Mouse (Mus musculus) bone marrow macrophage, adult 2 months (primary cell): ENCODE measurements at regions not wholly inside any gene's neighbourhood (a gene's known extent, or its start where the extent isn't known, plus 50 kb on each side); places are given as distances from the start of the nearest gene placed in this dataset.
A peak's percentile ranks its signal among the peaks of the same experiment; 100 is the strongest.

Source experiments
- H3K27ac ChIP-seq: 2 replicates; pipeline ENCODE4 v1.5.1; 2012; ENCODE audit warnings: low read depth, low read length; ENCODE audit not compliant: insufficient read depth
- H3K4me1 ChIP-seq: 2 replicates; pipeline ENCODE4 v1.6.1; 2012; ENCODE audit warnings: low read length; ENCODE audit not compliant: control insufficient read depth, insufficient read depth
- H3K4me3 ChIP-seq: 2 replicates; pipeline ENCODE4 v1.5.1; 2012; ENCODE audit warnings: mild to moderate bottlenecking, low read length, moderate library complexity; ENCODE audit not compliant: insufficient read depth
- CTCF ChIP-seq: IDR thresholded peaks from 2 replicates; pipeline ENCODE4 v1.5.1; 2012; ENCODE audit warnings: low read depth, mild to moderate bottlenecking, low read length, moderate library complexity
- POLR2A ChIP-seq: IDR thresholded peaks from 2 replicates; pipeline ENCODE4 v1.6.1; 2012; ENCODE audit warnings: mild to moderate bottlenecking, low read depth, low read length, borderline replicate concordance

GRCm38 (mm10) chr6:84375498-84375897, 218.2 kb downstream of the Cyp26b1 start:
- no peak for TF ChIP-seq POLR2A
- 0 out of 2 replicates have a peak, but pooled peaks have one; percentile 13 for TF ChIP-seq CTCF
- Histone ChIP-seq H3K27ac (no peak overlapping the region), H3K4me3 (no peak overlapping the region), H3K4me1 (no peaks in the 10 kb centered on the region)

DNA sequence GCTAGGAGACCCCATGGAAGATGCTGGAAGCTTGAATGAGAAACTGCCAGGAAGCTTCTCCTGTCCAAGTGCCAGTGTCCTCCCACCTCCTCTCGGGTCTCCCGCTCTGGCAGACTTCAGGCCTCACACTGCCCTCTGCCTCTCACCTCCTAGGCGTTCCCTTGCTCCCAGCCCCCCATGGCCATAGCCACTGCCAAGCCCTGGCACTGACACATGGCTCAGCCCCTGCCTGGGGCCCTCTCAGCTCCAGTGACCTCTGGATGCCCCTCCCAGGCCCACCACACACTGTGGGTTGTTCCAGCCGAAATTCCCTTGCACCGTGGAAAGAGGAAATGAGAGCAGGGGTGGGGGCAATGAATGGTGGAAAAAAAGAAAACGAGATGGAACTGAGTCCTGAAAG, 227.3 kb downstream of the Cyp26b1 start:
- H3K27ac ChIP-seq, result no peak overlapping the region
- no peaks in the 10 kb centered on the region for H3K4me1 ChIP-seq
- H3K4me3 ChIP-seq, result no peak overlapping the region
- TF ChIP-seq CTCF, result no peak
- TF ChIP-seq POLR2A, result no peak

DNA sequence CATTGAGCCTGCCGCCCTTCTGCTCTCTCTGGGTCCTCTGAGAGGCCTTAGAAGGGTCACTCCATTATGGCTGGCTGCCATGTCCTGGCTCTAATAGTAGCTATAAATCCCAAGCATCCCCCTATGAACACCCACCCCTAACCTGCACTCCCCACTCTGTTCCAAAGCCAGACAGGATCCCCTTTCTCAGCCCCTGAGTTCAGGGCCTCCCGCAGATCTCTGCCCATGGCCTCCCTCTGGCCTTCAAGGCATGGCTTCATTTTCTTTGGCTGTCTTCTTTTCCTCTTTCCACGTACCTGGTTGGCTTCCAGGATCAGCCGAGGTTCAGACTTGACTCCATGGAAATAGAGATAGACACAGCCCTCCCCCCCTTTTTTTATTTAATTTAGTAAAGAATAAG, 227.8 kb downstream of the Cyp26b1 start:
- H3K27ac ChIP-seq, result no peak overlapping the region
- H3K4me1 ChIP-seq, result no peaks in the 10 kb centered on the region
- no peak for TF ChIP-seq POLR2A
- no peak for TF ChIP-seq CTCF
- no peak overlapping the region for H3K4me3 ChIP-seq

DNA sequence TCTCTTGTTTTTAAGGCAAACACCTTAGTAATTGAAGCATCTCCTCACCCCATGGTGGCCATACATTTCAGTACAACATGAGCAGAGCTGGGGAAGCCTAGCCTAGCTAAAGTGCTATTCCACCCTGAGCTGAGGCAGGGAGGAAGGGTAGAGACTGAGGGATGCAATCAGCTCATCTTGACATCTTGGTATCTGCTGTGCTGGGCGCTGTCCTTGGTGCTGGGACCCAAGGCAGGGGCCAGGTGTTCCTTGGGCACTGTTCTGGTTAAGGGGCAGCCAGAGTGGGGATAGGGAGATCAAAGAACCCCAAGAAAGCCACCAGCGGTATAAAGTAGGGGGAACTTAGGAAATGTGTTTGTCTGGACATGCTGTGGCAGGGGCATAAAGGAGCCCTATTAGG, 228.7 kb downstream of the Cyp26b1 start:
- no peaks in the 10 kb centered on the region for H3K4me1 ChIP-seq
- H3K27ac ChIP-seq, result no peak overlapping the region
- H3K4me3 ChIP-seq, result no peak overlapping the region
- TF ChIP-seq POLR2A (no peak), CTCF (no peak)

DNA sequence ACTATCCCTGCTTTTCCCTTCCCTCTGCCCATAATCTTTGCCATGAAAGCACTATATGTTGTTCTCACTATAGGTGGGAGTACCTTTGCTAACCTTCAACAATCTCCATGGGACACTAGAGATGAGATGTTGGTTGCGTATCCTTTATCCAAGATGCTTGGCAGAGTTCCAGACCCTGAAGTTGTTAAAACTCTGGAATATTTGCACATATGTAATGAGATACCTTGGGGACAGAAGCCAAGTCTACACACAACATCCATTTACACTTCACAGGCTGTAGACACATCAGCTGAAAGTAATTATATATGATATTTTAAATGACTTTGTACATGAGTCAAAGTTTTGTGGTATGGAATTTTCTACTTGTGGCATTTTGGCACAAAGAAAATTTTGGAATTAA, 231.4 kb downstream of the Cyp26b1 start:
- H3K27ac ChIP-seq, result no peak overlapping the region
- TF ChIP-seq CTCF, result no peak
- no peak for TF ChIP-seq POLR2A
- H3K4me3 ChIP-seq, result no peak overlapping the region
- H3K4me1 ChIP-seq, result no peaks in the 10 kb centered on the region

DNA sequence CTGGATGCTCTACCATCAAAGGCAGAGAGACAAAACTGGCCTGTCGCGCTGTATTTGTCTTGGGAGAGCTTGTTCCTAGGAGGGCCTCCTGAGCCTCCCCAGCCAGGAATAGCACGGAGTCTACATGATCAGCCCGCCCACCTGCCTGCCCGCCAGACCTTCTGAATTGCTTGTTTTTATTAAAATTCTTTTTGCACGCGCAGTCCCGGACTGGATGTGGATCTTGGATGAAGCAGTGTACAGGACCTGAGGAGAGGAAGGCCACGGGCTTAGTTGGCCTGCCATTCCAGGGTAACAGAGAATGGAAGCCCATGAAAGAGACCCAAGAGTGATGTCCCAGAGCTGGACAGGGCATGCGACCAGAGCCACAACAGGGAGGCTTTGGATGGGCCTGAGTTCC, 235.8 kb downstream of the Cyp26b1 start:
- Histone ChIP-seq H3K4me1 (no peaks in the 10 kb centered on the region), H3K4me3 (no peak overlapping the region), H3K27ac (no peak overlapping the region)
- TF ChIP-seq CTCF, result no peak
- TF ChIP-seq POLR2A, result no peak

- TF ChIP-seq CTCF (no peak), POLR2A (no peak)
- no peaks in the 10 kb centered on the region for H3K4me1 ChIP-seq
- H3K4me3 ChIP-seq, result no peak overlapping the region
- H3K27ac ChIP-seq, result no peak overlapping the region
Measured at GRCm38 (mm10) chr6:84353425-84354220, 240.1 kb downstream of the Cyp26b1 start.

DNA sequence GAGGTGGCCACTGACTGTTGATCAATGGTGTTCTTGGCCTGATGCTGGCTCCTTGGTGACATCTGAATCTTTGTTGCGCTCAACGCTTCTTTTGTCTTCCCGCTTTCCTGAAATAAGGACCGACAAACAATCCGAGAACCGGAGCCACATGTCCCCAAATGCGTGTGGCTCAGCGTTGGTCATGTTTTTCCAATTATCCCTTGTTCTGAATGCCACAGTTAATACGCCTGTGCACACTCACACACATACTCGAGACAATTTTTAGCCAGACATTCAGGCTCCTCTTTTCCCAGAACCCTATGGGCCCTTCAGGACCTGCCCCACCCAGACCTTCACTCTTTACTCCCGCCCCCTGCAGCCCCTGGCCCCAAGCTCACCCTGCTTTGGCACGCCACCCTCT, 248.8 kb downstream of the Cyp26b1 start:
- Histone ChIP-seq H3K4me1 (no peaks in the 10 kb centered on the region), H3K4me3 (no peak overlapping the region), H3K27ac (no peak overlapping the region)
- TF ChIP-seq POLR2A (no peak), CTCF (no peak)

DNA sequence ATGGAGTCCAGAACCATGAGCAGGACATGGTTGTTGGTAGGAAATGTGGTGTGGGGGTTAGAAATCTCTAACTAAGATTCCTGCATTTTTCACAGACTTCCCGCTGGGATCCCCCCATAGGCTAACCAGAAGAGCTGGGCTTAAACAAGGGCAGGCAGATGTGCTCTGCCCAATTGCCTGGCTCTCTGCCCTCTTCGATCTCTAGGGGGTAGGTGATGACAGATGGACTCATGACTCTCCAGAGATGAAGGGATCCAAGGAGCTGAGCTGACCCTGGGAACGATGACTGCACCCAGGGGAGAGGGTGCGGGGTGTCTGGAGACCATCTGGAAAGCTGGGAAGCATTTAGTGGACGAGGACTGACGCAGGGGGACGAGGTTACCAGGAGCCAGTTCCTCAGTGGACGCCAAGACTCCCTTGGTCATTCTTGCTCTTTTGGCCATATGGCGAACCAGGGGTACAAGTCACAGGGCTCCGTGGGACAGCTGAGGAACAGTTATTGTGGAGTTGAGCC, 260.0 kb downstream of the Cyp26b1 start:
- Histone ChIP-seq H3K4me1 (no peaks in the 10 kb centered on the region), H3K4me3 (no peak overlapping the region), H3K27ac (no peak overlapping the region)
- no peak for TF ChIP-seq POLR2A
- no peak for TF ChIP-seq CTCF

- Histone ChIP-seq H3K27ac (no peak overlapping the region), H3K4me3 (no peak overlapping the region), H3K4me1 (no peaks in the 10 kb centered on the region)
- TF ChIP-seq CTCF (no peak), POLR2A (no peak)
Measured at GRCm38 (mm10) chr6:84329106-84329505, 264.6 kb downstream of the Cyp26b1 start.

DNA sequence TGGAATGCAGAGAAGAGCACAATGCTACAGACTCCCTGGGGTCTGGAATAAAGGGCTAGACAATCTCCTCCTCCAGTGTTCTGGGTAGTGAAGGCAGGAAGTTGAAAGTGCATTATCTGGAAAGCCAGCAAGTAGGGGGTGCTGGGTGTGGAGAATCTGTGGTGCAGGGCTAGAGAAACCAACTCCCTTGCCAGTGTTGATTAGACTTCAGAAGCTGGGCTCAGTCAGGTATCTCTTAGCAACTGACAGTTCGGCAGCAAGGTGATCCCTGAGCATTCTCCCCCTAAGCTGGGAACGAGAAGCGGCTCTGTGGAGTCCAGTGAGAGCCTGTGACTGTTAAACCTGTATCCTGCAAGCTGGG, 265.7 kb downstream of the Cyp26b1 start:
- no peak for TF ChIP-seq POLR2A
- TF ChIP-seq CTCF, result no peak
- Histone ChIP-seq H3K27ac (no peak overlapping the region), H3K4me1 (no peaks in the 10 kb centered on the region), H3K4me3 (no peak overlapping the region)
